Comparison of ENCODE assay signal across 18 mouse cellular contexts in the genomic region with DNA sequence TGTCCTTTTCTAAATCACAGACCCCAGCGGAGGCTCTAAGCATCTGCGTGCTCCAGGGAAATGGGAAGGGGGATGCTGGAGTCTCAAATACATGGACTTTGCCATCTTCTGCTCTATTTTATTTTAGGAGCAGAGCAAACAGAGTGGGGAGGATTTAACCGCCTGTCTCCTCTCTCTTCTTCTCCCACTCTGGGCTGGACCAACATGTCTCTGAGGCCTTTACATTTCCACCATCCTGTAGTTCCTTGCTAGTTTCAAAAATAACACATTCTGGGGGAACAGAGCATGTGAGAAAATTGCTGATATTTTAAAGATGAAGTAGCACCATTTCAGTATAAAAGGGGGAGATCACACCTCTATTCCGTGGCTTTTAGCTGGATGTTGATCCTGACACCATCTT. TPM values are rescaled to one million over a fixed set of nuclear protein-coding genes. Genes with fewer than 3 reads are reported as not detected.
DNase-seq lines count a peak whose midpoint lies in the region; ATAC-seq and TF ChIP-seq lines count a peak whose summit lies in the region.
"Had no signal": no experiment of that assay in that cellular context is flagged by ENCODE, and none has a peak within 500 bp of the region (broad histone marks: within the 10 kb centered on the region; RNA-seq: fewer than 3 reads in every experiment).

No protein-coding gene starts in this region.

- no peak overlapping the region for H3K4me3 ChIP-seq in forebrain, postnatal 0 days (ENCODE audit: low read depth, low read length)
- no peak overlapping the region for H3K4me3 ChIP-seq in forebrain, embryonic 10.5 days
- no peak overlapping the region for H3K4me3 ChIP-seq in hindbrain, embryonic 10.5 days
- H3K4me3 ChIP-seq: embryonic facial prominence, embryonic 10.5 days; heart, adult 2 months; heart, embryonic 12.5 days; hindbrain, embryonic 15.5 days had no signal

- H3K27me3 ChIP-seq in forebrain, postnatal 0 days (ENCODE audit: insufficient read depth, low read length): no peaks in the 10 kb centered on the region
- no peaks in the 10 kb centered on the region for H3K27me3 ChIP-seq in forebrain, embryonic 10.5 days (ENCODE audit: poor library complexity, severe bottlenecking)
- no peaks in the 10 kb centered on the region for H3K27me3 ChIP-seq in hindbrain, embryonic 10.5 days (ENCODE audit: insufficient read depth, poor library complexity, severe bottlenecking)
- H3K27me3 ChIP-seq: heart, embryonic 12.5 days; hindbrain, embryonic 15.5 days had no signal

- no peak overlapping the region for H3K9ac ChIP-seq in forebrain, postnatal 0 days
- H3K9ac ChIP-seq: heart, embryonic 12.5 days; hindbrain, embryonic 15.5 days had no signal

- no peak for TF ChIP-seq CTCF in forebrain, postnatal 0 days (IDR thresholded peaks at IDR 0.05; ENCODE audit: low read depth)

- no peak overlapping the region for H3K4me2 ChIP-seq in forebrain, postnatal 0 days (ENCODE audit: low read depth)
- H3K4me2 ChIP-seq: heart, embryonic 12.5 days; hindbrain, embryonic 15.5 days had no signal

- WGBS in forebrain, postnatal 0 days: 78% methylated on average over 4 of the region's 4 CpGs
- 95% methylated on average over 4 of the region's 4 CpGs for WGBS in forebrain, embryonic 10.5 days
- 81% methylated on average over 4 of the region's 4 CpGs for WGBS in hindbrain, embryonic 10.5 days

- H3K36me3 ChIP-seq in forebrain, postnatal 0 days (ENCODE audit: insufficient read depth): no peaks in the 10 kb centered on the region
- H3K36me3 ChIP-seq in forebrain, embryonic 10.5 days (replicated peaks): no peaks in the 10 kb centered on the region
- H3K36me3 ChIP-seq in hindbrain, embryonic 10.5 days: no peaks in the 10 kb centered on the region
- H3K36me3 ChIP-seq: embryonic facial prominence, embryonic 10.5 days; heart, embryonic 12.5 days; hindbrain, embryonic 15.5 days had no signal

- peak overlapping the region; percentile 37; the same call in 1 of the 2 replicates for H3K27ac ChIP-seq in forebrain, postnatal 0 days (ENCODE audit: low read depth, low read length)
- H3K27ac ChIP-seq in forebrain, embryonic 10.5 days: no peak overlapping the region
- no peak overlapping the region for H3K27ac ChIP-seq in hindbrain, embryonic 10.5 days
- H3K27ac ChIP-seq: embryonic facial prominence, embryonic 10.5 days; heart, adult 2 months; hindbrain, embryonic 15.5 days had no signal

- H3K9me3 ChIP-seq in forebrain, postnatal 0 days (ENCODE audit: low read length): no peaks in the 10 kb centered on the region
- no peaks in the 10 kb centered on the region for H3K9me3 ChIP-seq in forebrain, embryonic 10.5 days
- H3K9me3 ChIP-seq in hindbrain, embryonic 10.5 days: no peaks in the 10 kb centered on the region
- H3K9me3 ChIP-seq: embryonic facial prominence, embryonic 10.5 days; heart, embryonic 12.5 days; hindbrain, embryonic 15.5 days had no signal

- H3K4me1 ChIP-seq in forebrain, postnatal 0 days (ENCODE audit: insufficient read depth): no peaks in the 10 kb centered on the region
- no peaks in the 10 kb centered on the region for H3K4me1 ChIP-seq in forebrain, embryonic 10.5 days
- H3K4me1 ChIP-seq in hindbrain, embryonic 10.5 days (replicated peaks): no peaks in the 10 kb centered on the region
- H3K4me1 ChIP-seq: embryonic facial prominence, embryonic 10.5 days; heart, embryonic 12.5 days; hindbrain, embryonic 15.5 days had no signal

- peak; percentile 69 for ATAC-seq in forebrain, postnatal 0 days
- ATAC-seq: forebrain, embryonic 14.5 days had no signal

- DNase-seq in forebrain, postnatal 0 days: no peak
- DNase-seq in forebrain, embryonic 10.5 days (ENCODE audit: extremely low spot score, low spot score): no peak
- DNase-seq in layer of hippocampus, adult 9-11 months: peak; percentile 16
- DNase-seq in layer of hippocampus, adult 9-10 months (ENCODE audit: low spot score): no peak
- peak; percentile 41 for DNase-seq in right cerebral cortex, adult 18-20 months
- no peak for DNase-seq in right cerebral cortex, postnatal 10 days (ENCODE audit: low spot score in 2 of 2)
- no peak for DNase-seq in hindbrain, embryonic 10.5 days (ENCODE audit: low spot score)
- DNase-seq: cerebellum, adult 9-11 months; gastrocnemius, postnatal 14 days; heart, adult 2 months had no signal

RNA-seq across cellular contexts. Expression of a gene that starts 47.1 kb away (rescaled TPM):
- 0.08 and 0.81 TPM in 2 replicates for total RNA-seq in forebrain, postnatal 0 days (2014; rRNA removed)
- polyA plus RNA-seq in forebrain, postnatal 0 days (2015; fragmentation: Nextera tagmentation; extraction: Ambion mirVana): 0.16 and 0.29 TPM in 2 replicates
- polyA plus RNA-seq in forebrain, embryonic 10.5 days (2016; fragmentation: Nextera tagmentation; extraction: Ambion mirVana): not detected in 2 replicates
- not detected in 2 replicates for polyA plus RNA-seq in hindbrain, embryonic 10.5 days (2016; fragmentation: Nextera tagmentation; extraction: Ambion mirVana)
- total RNA-seq: gastrocnemius, adult 18-20 months; gastrocnemius, postnatal 14 days; MEL had no signal
- polyA plus RNA-seq: C2C12; embryonic facial prominence, embryonic 10.5 days; hindbrain, embryonic 11.5 days; hindbrain, embryonic 15.5 days had no signal

Comparison
In these comparisons a context has a peak if more than half of its experiments do, and no peak if none do; other contexts are left out.
1. DNase-seq: peak in layer of hippocampus, adult 9-11 months (single experiment) and right cerebral cortex, adult 18-20 months (single experiment); none in forebrain, postnatal 0 days (single experiment), forebrain, embryonic 10.5 days (single experiment), layer of hippocampus, adult 9-10 months (single experiment), right cerebral cortex, postnatal 10 days (0 of 2) and hindbrain, embryonic 10.5 days (single experiment).